Mouse (Mus musculus): ENCODE results near the gene Cacna1a.

The Cacna1a gene

DNA sequence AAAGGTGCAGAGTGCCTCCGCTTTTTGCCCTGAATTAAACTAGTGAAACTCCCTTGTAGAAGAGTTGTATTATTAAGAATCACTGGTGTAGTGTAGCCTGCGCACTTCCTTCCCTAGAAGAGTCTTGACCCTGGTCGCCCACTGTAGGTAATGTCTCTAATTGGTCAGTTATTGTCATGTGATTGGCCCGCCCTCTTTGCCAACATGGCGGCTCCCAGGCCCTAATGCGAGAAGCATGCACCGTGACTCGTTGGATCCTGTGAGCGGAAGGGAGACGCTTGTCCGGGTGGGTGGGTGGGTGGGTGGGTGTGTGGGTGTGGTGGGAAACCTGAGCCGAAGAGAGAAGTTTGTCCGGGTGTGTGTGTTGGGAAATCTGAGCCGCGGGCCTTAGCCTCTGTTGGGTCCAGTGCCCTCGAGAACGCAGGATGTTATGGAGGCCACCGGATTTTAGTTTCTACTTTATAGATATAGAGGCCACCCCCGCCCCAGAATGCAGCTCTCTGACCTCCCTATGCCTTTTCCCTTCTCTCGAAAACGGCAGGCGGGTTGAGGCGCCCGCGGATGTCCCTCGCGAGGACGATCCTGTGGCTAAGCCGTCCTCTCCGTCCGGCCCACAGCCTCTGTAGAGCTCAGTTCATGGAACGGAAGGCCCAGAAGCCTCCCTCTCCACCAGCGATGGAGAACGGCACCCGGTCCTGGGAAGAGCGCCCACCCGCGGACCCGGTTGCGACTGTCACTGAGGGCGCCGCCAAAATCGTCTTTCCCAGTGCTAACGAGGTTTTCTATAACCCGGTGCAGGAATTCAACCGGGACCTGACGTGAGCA lies 301.1 kb downstream of the Cacna1a start:
- peak; percentile 81 for DNase-seq (ENCODE audit: low spot score)

Measured in ovary, postnatal 36 days (tissue).